11 mouse cellular contexts compared by ENCODE assay signal in genomic region chr14:12199956-12200950, GRCm38 (mm10).
DNase-seq lines count a peak whose midpoint lies in the region; ATAC-seq lines count a peak whose summit lies in the region.
"Had no signal": no experiment of that assay in that cellular context is flagged by ENCODE, and none has a peak within 500 bp of the region (broad histone marks: within the 10 kb centered on the region; RNA-seq: fewer than 3 reads in every experiment).

No protein-coding gene starts in this region.

- WGBS in forebrain, embryonic 15.5 days: 36% methylated on average over 13 of the region's 13 CpGs
- 58% methylated on average over 13 of the region's 13 CpGs for WGBS in kidney, embryonic 15.5 days
- WGBS in neural tube, embryonic 15.5 days: 45% methylated on average over 13 of the region's 13 CpGs
- WGBS in liver, embryonic 12.5 days (ENCODE audit: insufficient replicate concordance): 66% methylated on average over 13 of the region's 13 CpGs

- no peak overlapping the region for H3K9ac ChIP-seq in forebrain, embryonic 15.5 days (replicated peaks)
- H3K9ac ChIP-seq in kidney, embryonic 15.5 days: no peak overlapping the region
- H3K9ac ChIP-seq in neural tube, embryonic 15.5 days (replicated peaks): no peak overlapping the region
- H3K9ac ChIP-seq in liver, embryonic 12.5 days: no peak overlapping the region

- H3K36me3 ChIP-seq in forebrain, embryonic 15.5 days: no peaks in the 10 kb centered on the region
- no peaks in the 10 kb centered on the region for H3K36me3 ChIP-seq in kidney, embryonic 15.5 days
- H3K36me3 ChIP-seq in neural tube, embryonic 15.5 days: no peaks in the 10 kb centered on the region
- no peaks in the 10 kb centered on the region for H3K36me3 ChIP-seq in liver, embryonic 12.5 days
- H3K36me3 ChIP-seq: limb, embryonic 10.5 days had no signal

- H3K4me3 ChIP-seq in forebrain, embryonic 15.5 days: no peak overlapping the region
- no peak overlapping the region for H3K4me3 ChIP-seq in kidney, embryonic 15.5 days (replicated peaks)
- H3K4me3 ChIP-seq in neural tube, embryonic 15.5 days (replicated peaks): no peak overlapping the region
- H3K4me3 ChIP-seq in liver, embryonic 12.5 days: no peak overlapping the region
- H3K4me3 ChIP-seq: limb, embryonic 10.5 days had no signal

- peak; percentile 88 for DNase-seq in left cerebral cortex, postnatal 4 days
- no peak for DNase-seq in left cerebral cortex, adult 11 months (ENCODE audit: low spot score)
- no peak for DNase-seq in testis, postnatal 10 days (ENCODE audit: low spot score)
- no peak for DNase-seq in c-Kit-positive CD71-positive TER-119-positive erythroid progenitor cells, embryonic 14.5 days (ENCODE audit: low spot score)
- DNase-seq: heart, postnatal 36 days had no signal

- peak; percentile 90 for ATAC-seq in forebrain, embryonic 15.5 days (replicated peaks)
- peak; percentile 83 for ATAC-seq in kidney, embryonic 15.5 days (replicated peaks; ENCODE audit: low FRiP score)
- ATAC-seq in neural tube, embryonic 15.5 days (ENCODE audit: low FRiP score): peak; percentile 77
- ATAC-seq in liver, embryonic 12.5 days: no peak
- ATAC-seq: CD4-positive, CD25-positive, alpha-beta regulatory T cell, adult 4 months had no signal

- peak overlapping the region; percentile 67 for H3K27ac ChIP-seq in forebrain, embryonic 15.5 days (replicated peaks)
- 0 out of 2 replicates have a peak overlapping the region, but pooled peaks have one; percentile 29 for H3K27ac ChIP-seq in kidney, embryonic 15.5 days
- H3K27ac ChIP-seq in neural tube, embryonic 15.5 days (replicated peaks): no peak overlapping the region; the same call in 1 of the 2 replicates
- H3K27ac ChIP-seq in liver, embryonic 12.5 days: no peak overlapping the region
- H3K27ac ChIP-seq: limb, embryonic 10.5 days had no signal

- no peaks in the 10 kb centered on the region for H3K9me3 ChIP-seq in forebrain, embryonic 15.5 days
- H3K9me3 ChIP-seq in kidney, embryonic 15.5 days (replicated peaks): no peaks in the 10 kb centered on the region
- H3K9me3 ChIP-seq in neural tube, embryonic 15.5 days (replicated peaks): no peaks in the 10 kb centered on the region
- H3K9me3 ChIP-seq in liver, embryonic 12.5 days (replicated peaks): no peaks in the 10 kb centered on the region
- H3K9me3 ChIP-seq: limb, embryonic 10.5 days had no signal

- no peak overlapping the region for H3K4me2 ChIP-seq in forebrain, embryonic 15.5 days (replicated peaks)
- no peak overlapping the region for H3K4me2 ChIP-seq in kidney, embryonic 15.5 days
- no peak overlapping the region for H3K4me2 ChIP-seq in neural tube, embryonic 15.5 days
- no peak overlapping the region for H3K4me2 ChIP-seq in liver, embryonic 12.5 days

- intact Hi-C loops in left cerebral cortex, postnatal 4 days (cut with DNase I): no loop called here

- peaks cover 48% of the 10 kb centered on the region for H3K4me1 ChIP-seq in forebrain, embryonic 15.5 days
- peaks cover 22% of the 10 kb centered on the region for H3K4me1 ChIP-seq in kidney, embryonic 15.5 days
- H3K4me1 ChIP-seq in neural tube, embryonic 15.5 days: peaks cover 15% of the 10 kb centered on the region
- no peaks in the 10 kb centered on the region for H3K4me1 ChIP-seq in liver, embryonic 12.5 days
- H3K4me1 ChIP-seq: limb, embryonic 10.5 days had no signal

- H3K27me3 ChIP-seq in forebrain, embryonic 15.5 days: no peaks in the 10 kb centered on the region
- H3K27me3 ChIP-seq in kidney, embryonic 15.5 days: no peaks in the 10 kb centered on the region
- H3K27me3 ChIP-seq in neural tube, embryonic 15.5 days (replicated peaks): no peaks in the 10 kb centered on the region
- H3K27me3 ChIP-seq in liver, embryonic 12.5 days (replicated peaks): no peaks in the 10 kb centered on the region

Comparison
In these comparisons a context has a peak if more than half of its experiments do, and no peak if none do; other contexts are left out.
1. H3K27ac ChIP-seq: peak in forebrain, embryonic 15.5 days (single experiment) and kidney, embryonic 15.5 days (single experiment); none in neural tube, embryonic 15.5 days (single experiment) and liver, embryonic 12.5 days (single experiment).